9 mouse cellular contexts compared by ENCODE assay signal in the genomic region with DNA sequence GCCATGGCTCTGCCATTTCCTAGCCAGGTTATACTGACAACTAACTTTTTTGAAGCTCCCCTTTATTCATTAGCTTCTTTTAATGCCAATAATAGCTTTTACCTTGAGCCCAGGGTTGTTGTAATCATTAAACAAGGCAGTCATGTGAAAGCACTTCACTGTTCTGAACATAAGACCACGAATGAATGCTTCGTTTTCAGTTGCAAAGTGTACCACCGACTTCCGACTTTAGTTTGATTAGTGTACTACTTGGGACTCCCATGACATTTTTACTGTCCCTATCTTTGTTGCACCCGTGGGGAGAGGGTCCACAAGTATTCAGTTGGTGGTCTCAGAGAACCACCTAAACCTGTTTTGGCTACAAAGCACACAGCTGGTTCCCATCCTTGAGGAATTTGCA. TPM values are rescaled to one million over a fixed set of nuclear protein-coding genes. Genes with fewer than 3 reads are reported as not detected.
DNase-seq lines count a peak whose midpoint lies in the region; ATAC-seq lines count a peak whose summit lies in the region.
"Had no signal": no experiment of that assay in that cellular context is flagged by ENCODE, and none has a peak within 500 bp of the region (broad histone marks: within the 10 kb centered on the region; RNA-seq: fewer than 3 reads in every experiment).

No protein-coding gene starts in this region.

- H3K4me3 ChIP-seq in neural tube, embryonic 11.5 days (ENCODE audit: low read depth, low read length): peak overlapping the region; percentile 97; the same call in 1 of the 2 replicates
- peak overlapping the region; percentile 87; the same call in 1 of the 2 replicates for H3K4me3 ChIP-seq in intestine, embryonic 14.5 days (ENCODE audit: low read depth, low read length)
- H3K4me3 ChIP-seq in liver, embryonic 12.5 days: peak overlapping the region; percentile 94

- H3K9me3 ChIP-seq in neural tube, embryonic 11.5 days (ENCODE audit: control insufficient read depth, low read length): no peaks in the 10 kb centered on the region
- no peaks in the 10 kb centered on the region for H3K9me3 ChIP-seq in intestine, embryonic 14.5 days (ENCODE audit: control insufficient read depth, low read length)
- H3K9me3 ChIP-seq in liver, embryonic 12.5 days (replicated peaks): no peaks in the 10 kb centered on the region

- H3K4me2 ChIP-seq in neural tube, embryonic 11.5 days (ENCODE audit: low read depth): peak overlapping the region; percentile 61
- H3K4me2 ChIP-seq in intestine, embryonic 14.5 days (ENCODE audit: low read length): peak overlapping the region; percentile 66
- peak overlapping the region; percentile 89 for H3K4me2 ChIP-seq in liver, embryonic 12.5 days

- no peaks in the 10 kb centered on the region for H3K27me3 ChIP-seq in neural tube, embryonic 11.5 days (ENCODE audit: control insufficient read depth, insufficient read depth, low read length)
- peaks cover 27% of the 10 kb centered on the region for H3K27me3 ChIP-seq in intestine, embryonic 14.5 days (replicated peaks; ENCODE audit: control insufficient read depth, insufficient read depth, low read length)
- no peaks in the 10 kb centered on the region for H3K27me3 ChIP-seq in liver, embryonic 12.5 days (replicated peaks)
- H3K27me3 ChIP-seq: Patski had no signal

- H3K27ac ChIP-seq in neural tube, embryonic 11.5 days (ENCODE audit: low read depth, low read length): no peak overlapping the region
- H3K27ac ChIP-seq in intestine, embryonic 14.5 days (ENCODE audit: low read depth): no peak overlapping the region
- H3K27ac ChIP-seq in liver, embryonic 12.5 days: no peak overlapping the region; the same call in 1 of the 2 replicates

- H3K4me1 ChIP-seq in neural tube, embryonic 11.5 days (ENCODE audit: control insufficient read depth, insufficient read depth, low read length): peaks cover 2% of the 10 kb centered on the region; the same call in 1 of the 2 replicates
- peaks cover 17% of the 10 kb centered on the region for H3K4me1 ChIP-seq in intestine, embryonic 14.5 days (replicated peaks; ENCODE audit: control insufficient read depth, insufficient read depth, low read length)
- peaks cover 33% of the 10 kb centered on the region for H3K4me1 ChIP-seq in liver, embryonic 12.5 days

- 21% methylated on average over 5 of the region's 5 CpGs for WGBS in neural tube, embryonic 11.5 days
- WGBS in intestine, embryonic 14.5 days: 17% methylated on average over 5 of the region's 5 CpGs
- WGBS in liver, embryonic 12.5 days (ENCODE audit: insufficient replicate concordance): 36% methylated on average over 5 of the region's 5 CpGs

- DNase-seq in neural tube, embryonic 11.5 days (ENCODE audit: low spot score): no peak
- no peak for DNase-seq in neural tube, embryonic 10.5 days (ENCODE audit: extremely low spot score, low spot score)
- no peak for DNase-seq in intestine, embryonic 14.5 days (ENCODE audit: low spot score)
- no peak for DNase-seq in T-cell, adult 2 months (ENCODE audit: low spot score)
- DNase-seq in cerebellum, adult 18-20 months: no peak
- DNase-seq in layer of hippocampus, adult 18-20 months (ENCODE audit: low spot score in 2 of 2): no peak
- no peak for DNase-seq in cerebellum, adult 11-12 months

- no peaks in the 10 kb centered on the region for H3K36me3 ChIP-seq in neural tube, embryonic 11.5 days (ENCODE audit: control insufficient read depth, insufficient read depth, low read length)
- no peaks in the 10 kb centered on the region for H3K36me3 ChIP-seq in intestine, embryonic 14.5 days (ENCODE audit: control insufficient read depth, insufficient read depth, low read length)
- no peaks in the 10 kb centered on the region for H3K36me3 ChIP-seq in liver, embryonic 12.5 days

- no peak for ATAC-seq in neural tube, embryonic 11.5 days (ENCODE audit: insufficient read depth, low FRiP score, low TSS enrichment)
- no peak for ATAC-seq in intestine, embryonic 14.5 days (replicated peaks; ENCODE audit: low FRiP score, low TSS enrichment, low read depth)
- no peak for ATAC-seq in liver, embryonic 12.5 days
- ATAC-seq: Patski had no signal

- peak overlapping the region; percentile 99; the same call in 1 of the 2 replicates for H3K9ac ChIP-seq in neural tube, embryonic 11.5 days (ENCODE audit: low read length)
- 0 out of 2 replicates have a peak overlapping the region, but pooled peaks have one; percentile 97 for H3K9ac ChIP-seq in intestine, embryonic 14.5 days (ENCODE audit: low read length)
- peak overlapping the region; percentile 95 for H3K9ac ChIP-seq in liver, embryonic 12.5 days

RNA-seq across cellular contexts. Expression of gene Rdx, which starts 0.3 kb away (rescaled TPM):
- 193 and 194 TPM in 2 replicates for polyA plus RNA-seq in neural tube, embryonic 11.5 days (2014; fragmentation: Nextera tagmentation; extraction: Ambion mirVana)
- 98.6 and 114 TPM in 2 replicates for polyA plus RNA-seq in intestine, embryonic 14.5 days (2014; fragmentation: Nextera tagmentation; extraction: Ambion mirVana)
- 91.0 and 95.6 TPM in 2 replicates for polyA plus RNA-seq in liver, embryonic 12.5 days (2016; fragmentation: Nextera tagmentation; extraction: Ambion mirVana)
- total RNA-seq in layer of hippocampus, adult 18-20 months (2021): 10 to 100 TPM; 48.9 to 49.3 TPM
